ENCODE assay signal across 8 mouse cellular contexts in the genomic region with DNA sequence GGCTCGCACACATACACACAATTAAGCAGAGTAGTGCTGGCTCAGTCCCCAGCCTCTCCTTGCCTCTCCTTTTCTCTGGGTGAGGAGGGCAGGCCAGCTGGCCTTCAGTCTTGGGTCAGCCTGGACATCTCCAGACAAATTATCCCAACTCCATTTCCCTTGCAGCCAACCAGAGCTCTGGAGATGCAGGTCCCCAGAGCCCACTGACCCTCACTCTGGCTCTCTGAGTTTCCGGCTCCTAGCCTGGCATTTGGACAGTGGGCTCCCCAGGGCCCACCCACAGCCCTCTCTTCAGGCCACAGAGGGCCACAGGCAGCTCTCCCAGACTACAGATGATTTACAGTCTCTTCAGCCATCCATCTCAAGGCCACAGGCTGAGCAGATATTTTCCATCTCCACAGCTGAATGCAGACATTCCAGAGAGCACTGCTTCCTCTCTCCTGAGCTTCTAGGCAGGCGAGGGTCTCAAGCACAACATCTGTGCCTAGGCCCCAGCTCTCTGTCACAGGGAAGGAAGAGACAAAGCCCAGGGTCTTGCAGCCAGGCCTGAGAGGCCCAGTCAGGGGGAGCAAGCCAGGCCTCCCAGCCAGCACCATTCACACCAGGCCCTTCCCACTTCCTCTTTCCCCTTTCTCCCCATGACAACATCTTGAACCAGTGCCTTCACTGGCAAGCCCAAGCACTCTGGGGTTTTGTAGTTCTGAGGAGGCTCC. TPM values are rescaled to one million over a fixed set of nuclear protein-coding genes. Genes with fewer than 3 reads are reported as not detected.
A peak's percentile ranks its signal among the peaks of the same experiment; 100 is the strongest.
DNase-seq lines count a peak whose midpoint lies in the region; ATAC-seq lines count a peak whose summit lies in the region.

No protein-coding gene starts in this region.

- 23% methylated on average over 3 of the region's 3 CpGs for WGBS in forebrain, embryonic 14.5 days
- WGBS in heart, embryonic 15.5 days = 51% methylated on average over 3 of the region's 3 CpGs

- H3K36me3 ChIP-seq in forebrain, embryonic 14.5 days (ENCODE audit: control insufficient read depth, insufficient read depth, low read length) = no peaks in the 10 kb centered on the region
- no peaks in the 10 kb centered on the region for H3K36me3 ChIP-seq in heart, embryonic 15.5 days

- no peaks in the 10 kb centered on the region for H3K27me3 ChIP-seq in forebrain, embryonic 14.5 days (replicated peaks; ENCODE audit: control insufficient read depth, insufficient read depth, low read length)
- no peaks in the 10 kb centered on the region for H3K27me3 ChIP-seq in heart, embryonic 15.5 days

- H3K9me3 ChIP-seq in forebrain, embryonic 14.5 days (replicated peaks; ENCODE audit: control insufficient read depth, low read length) = no peaks in the 10 kb centered on the region
- no peaks in the 10 kb centered on the region for H3K9me3 ChIP-seq in heart, embryonic 15.5 days (replicated peaks)

- H3K4me3 ChIP-seq in forebrain, embryonic 14.5 days (ENCODE audit: low read depth, low read length) = no peak overlapping the region
- H3K4me3 ChIP-seq in heart, embryonic 15.5 days = no peak overlapping the region

- H3K27ac ChIP-seq in forebrain, embryonic 14.5 days (ENCODE audit: low read depth, low read length) = peak overlapping the region; percentile 86
- H3K27ac ChIP-seq in heart, embryonic 15.5 days = peak overlapping the region; percentile 90

- peak; percentile 91 for ATAC-seq in forebrain, embryonic 14.5 days
- peak; percentile 80 for ATAC-seq in heart, embryonic 15.5 days (replicated peaks; ENCODE audit: insufficient number of reproducible peaks, insufficient read depth, low FRiP score, low read depth)
- no peak for ATAC-seq in CD4-positive, CD25-positive, alpha-beta regulatory T cell, adult 4 months

- DNase-seq in A20 (ENCODE audit: low read depth, low spot score) = peak; percentile 2
- peak; percentile 72 for DNase-seq in adrenal gland, adult 2 months
- DNase-seq in forebrain, embryonic 14.5 days (ENCODE audit: low spot score) = peak; percentile 88
- DNase-seq in layer of hippocampus, postnatal 10 days (ENCODE audit: low spot score in 2 of 2) = peak; percentile 63 to 71
- peak; percentile 85 for DNase-seq in lung, postnatal 10 days
- peak; percentile 76 to 84 for DNase-seq in right cerebral cortex, postnatal 10 days (ENCODE audit: low spot score in 2 of 2)

- peaks cover 24% of the 10 kb centered on the region for H3K4me1 ChIP-seq in forebrain, embryonic 14.5 days (ENCODE audit: control insufficient read depth, insufficient read depth, low read length)
- H3K4me1 ChIP-seq in heart, embryonic 15.5 days (replicated peaks) = peaks cover 20% of the 10 kb centered on the region

- H3K9ac ChIP-seq in forebrain, embryonic 14.5 days (ENCODE audit: low read length) = peak overlapping the region; percentile 45
- peak overlapping the region; percentile 28 for H3K9ac ChIP-seq in heart, embryonic 15.5 days

- peak overlapping the region; percentile 25; the same call in 1 of the 2 replicates for H3K4me2 ChIP-seq in forebrain, embryonic 14.5 days (ENCODE audit: low read length)
- H3K4me2 ChIP-seq in heart, embryonic 15.5 days = peak overlapping the region; percentile 21

RNA-seq across cellular contexts. Expression of a gene that starts 19.8 kb away (rescaled TPM):
- total RNA-seq in adrenal gland, adult 2 months (2021) = 1 to 10 TPM; 1.0 to 1.5 TPM
- polyA plus RNA-seq in adrenal gland, adult 2 months (2012; rRNA removed) = 1.2 and 1.6 TPM in 2 replicates
- polyA plus RNA-seq in forebrain, embryonic 14.5 days (2014; fragmentation: Nextera tagmentation; extraction: Ambion mirVana) = 3.3 and 4.1 TPM in 2 replicates
- polyA plus RNA-seq in heart, embryonic 15.5 days (2015; fragmentation: Nextera tagmentation; extraction: Ambion mirVana) = 3.6 and 3.9 TPM in 2 replicates
- 1 to 10 TPM; 5.6 to 6.8 TPM for total RNA-seq in layer of hippocampus, postnatal 10 days (2021)
- not detected for polyA plus RNA-seq in CD4-positive, CD25-positive, alpha-beta regulatory T cell, adult 4 months (2017; shearing (Covaris generic))

Comparison
In these comparisons a context has a peak if more than half of its experiments do, and no peak if none do; other contexts are left out.
1. DNase-seq: peak in every context shown above with its lines; median percentile 88 in forebrain, embryonic 14.5 days; 85 in lung, postnatal 10 days; 80 in right cerebral cortex, postnatal 10 days; 72 in adrenal gland, adult 2 months; 67 in layer of hippocampus, postnatal 10 days; 2 in A20.